In the genomic region with DNA sequence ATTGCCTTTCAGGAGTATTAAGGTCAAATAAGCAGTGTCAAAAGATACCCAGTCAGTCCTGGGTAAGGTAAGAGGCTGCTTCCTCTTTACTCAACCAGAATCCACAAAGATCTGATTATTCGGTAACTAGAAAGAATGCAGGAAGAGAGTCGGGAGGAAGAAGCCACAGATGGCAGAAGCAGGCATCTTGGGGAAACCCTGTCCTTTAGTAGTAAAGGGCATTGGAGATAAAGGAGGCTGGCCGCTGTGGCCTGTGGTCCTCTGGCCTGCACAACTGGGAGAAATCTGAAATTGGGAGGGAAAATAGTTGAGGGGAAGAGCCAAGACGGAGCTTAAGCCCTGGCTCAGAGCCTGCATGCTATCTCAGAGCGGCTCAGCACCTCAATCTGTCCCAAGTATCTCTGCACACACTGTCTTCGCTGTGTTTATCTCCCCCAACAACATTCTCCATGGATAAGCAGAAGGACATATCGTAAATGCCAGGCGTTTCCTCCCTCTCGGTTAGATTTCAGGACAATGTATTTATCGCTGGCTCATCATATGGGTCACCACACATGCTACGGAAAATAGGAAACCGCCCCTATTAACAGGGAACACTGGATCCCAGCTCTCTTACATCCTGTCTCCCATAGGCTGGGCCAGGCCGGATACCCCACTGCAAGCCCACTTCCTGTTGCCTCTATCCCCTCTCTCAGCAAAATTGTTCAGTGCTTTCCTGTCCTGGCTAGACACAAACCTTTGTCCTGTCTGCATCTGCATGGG, we compare ENCODE assay signal across 12 mouse cellular contexts. TPM values are rescaled to one million over a fixed set of nuclear protein-coding genes. Genes with fewer than 3 reads are reported as not detected.
A peak's percentile ranks its signal among the peaks of the same experiment; 100 is the strongest.
DNase-seq lines count a peak whose midpoint lies in the region; ATAC-seq lines count a peak whose summit lies in the region.
"Had no signal": no experiment of that assay in that cellular context is flagged by ENCODE, and none has a peak within 500 bp of the region (broad histone marks: within the 10 kb centered on the region; RNA-seq: fewer than 3 reads in every experiment).

No protein-coding gene starts in this region.

- no peaks in the 10 kb centered on the region for H3K9me3 ChIP-seq in liver, embryonic 11.5 days (ENCODE audit: control insufficient read depth, low read length)
- H3K9me3 ChIP-seq in stomach, embryonic 16.5 days (replicated peaks; ENCODE audit: control insufficient read depth, low read length), result no peaks in the 10 kb centered on the region
- H3K9me3 ChIP-seq: embryonic facial prominence, embryonic 15.5 days; midbrain, embryonic 13.5 days had no signal

- DNase-seq in kidney, postnatal 10 days, result peak; percentile 25
- no peak for DNase-seq in kidney, adult 9 months
- DNase-seq in liver, embryonic 11.5 days (ENCODE audit: low spot score), result no peak
- DNase-seq in spleen, postnatal 10 days (ENCODE audit: low spot score in 2 of 2), result no peak
- DNase-seq in cerebellum, postnatal 4 days (ENCODE audit: low spot score in 2 of 2), result no peak
- DNase-seq in left cerebral cortex, postnatal 10 days (ENCODE audit: extremely low spot score in 1 of 2, low spot score in 2 of 2), result no peak
- DNase-seq: adrenal gland, postnatal 25 days; layer of hippocampus, adult 9-11 months had no signal

- peaks cover 5% of the 10 kb centered on the region; the same call in 1 of the 2 replicates for H3K27me3 ChIP-seq in liver, embryonic 11.5 days (replicated peaks; ENCODE audit: control insufficient read depth, insufficient read depth, low read length)
- H3K27me3 ChIP-seq in stomach, embryonic 16.5 days (ENCODE audit: control insufficient read depth, insufficient read depth, low read length), result no peaks in the 10 kb centered on the region
- H3K27me3 ChIP-seq: embryonic facial prominence, embryonic 15.5 days; midbrain, embryonic 13.5 days had no signal

- H3K4me2 ChIP-seq in liver, embryonic 11.5 days, result peak overlapping the region; percentile 26
- no peak overlapping the region for H3K4me2 ChIP-seq in stomach, embryonic 16.5 days (ENCODE audit: low read depth, low read length)
- H3K4me2 ChIP-seq: embryonic facial prominence, embryonic 15.5 days; midbrain, embryonic 13.5 days had no signal

- H3K4me1 ChIP-seq in liver, embryonic 11.5 days (replicated peaks; ENCODE audit: control insufficient read depth, insufficient read depth, low read length), result peaks cover 15% of the 10 kb centered on the region
- H3K4me1 ChIP-seq in stomach, embryonic 16.5 days (ENCODE audit: control insufficient read depth, insufficient read depth, low read length), result no peaks in the 10 kb centered on the region
- H3K4me1 ChIP-seq: midbrain, embryonic 13.5 days had no signal

- 28% methylated on average over 13 of the region's 13 CpGs for WGBS in liver, embryonic 11.5 days
- 64% methylated on average over 13 of the region's 13 CpGs for WGBS in stomach, embryonic 16.5 days

- H3K36me3 ChIP-seq in liver, embryonic 11.5 days (ENCODE audit: control insufficient read depth, insufficient read depth, low read length), result no peaks in the 10 kb centered on the region
- no peaks in the 10 kb centered on the region for H3K36me3 ChIP-seq in stomach, embryonic 16.5 days (ENCODE audit: control insufficient read depth, insufficient read depth, low read length)
- H3K36me3 ChIP-seq: embryonic facial prominence, embryonic 15.5 days; midbrain, embryonic 13.5 days had no signal

- H3K9ac ChIP-seq in liver, embryonic 11.5 days (ENCODE audit: low read depth, low read length), result no peak overlapping the region
- H3K9ac ChIP-seq in stomach, embryonic 16.5 days (ENCODE audit: low read length), result no peak overlapping the region
- H3K9ac ChIP-seq: embryonic facial prominence, embryonic 15.5 days; midbrain, embryonic 13.5 days had no signal

- intact Hi-C loops in left cerebral cortex, postnatal 10 days (cut with DNase I), result no loop called here

- no peak overlapping the region for H3K27ac ChIP-seq in liver, embryonic 11.5 days (ENCODE audit: low read depth, low read length)
- H3K27ac ChIP-seq in stomach, embryonic 16.5 days (ENCODE audit: low read length), result peak overlapping the region; percentile 27; the same call in 1 of the 2 replicates
- H3K27ac ChIP-seq: embryonic facial prominence, embryonic 15.5 days; midbrain, embryonic 13.5 days had no signal

- H3K4me3 ChIP-seq in liver, embryonic 11.5 days (ENCODE audit: low read depth, low read length), result no peak overlapping the region
- no peak overlapping the region for H3K4me3 ChIP-seq in stomach, embryonic 16.5 days (replicated peaks; ENCODE audit: low read length)
- H3K4me3 ChIP-seq: embryonic facial prominence, embryonic 15.5 days; midbrain, embryonic 13.5 days had no signal

- ATAC-seq in granulocyte monocyte progenitor cell, adult 5-6 weeks (replicated peaks; ENCODE audit: poor library complexity, severe bottlenecking), result peak; percentile 27; the same call in 1 of the 2 replicates
- peak; percentile 89 for ATAC-seq in liver, embryonic 11.5 days (replicated peaks; ENCODE audit: low FRiP score)
- peak; percentile 65; the same call in 1 of the 2 replicates for ATAC-seq in stomach, embryonic 16.5 days (ENCODE audit: insufficient read depth, low FRiP score)
- ATAC-seq: midbrain, embryonic 13.5 days had no signal

RNA-seq across cellular contexts. Expression of gene Myzap, which starts 14.3 kb away (rescaled TPM):
- not detected in 2 replicates for total RNA-seq in granulocyte monocyte progenitor cell, adult 5-6 weeks (2014; fragmentation: Nextera tagmentation)
- 0.34 TPM in 1 of 2 replicates, not detected in the other for total RNA-seq in granulocyte monocyte progenitor cell, adult 5-6 weeks (2017)
- polyA plus RNA-seq in liver, embryonic 11.5 days (2014; fragmentation: Nextera tagmentation; extraction: Ambion mirVana), result 9.1 and 9.8 TPM in 2 replicates
- polyA plus RNA-seq in stomach, embryonic 16.5 days (2015; fragmentation: Nextera tagmentation; extraction: Ambion mirVana), result 16.4 and 19.6 TPM in 2 replicates
- total RNA-seq in left cerebral cortex, postnatal 10 days (2021), result 1 to 10 TPM; 1.9 to 3.0 TPM

Comparison
In these comparisons a context has a peak if more than half of its experiments do, and no peak if none do; other contexts are left out.
1. ATAC-seq: peak in every context shown above with its lines; median percentile 89 in liver, embryonic 11.5 days; 65 in stomach, embryonic 16.5 days; 27 in granulocyte monocyte progenitor cell, adult 5-6 weeks.